Mouse (Mus musculus) NIH3T3 (cell line): Measurements from ENCODE around the gene Tex35.

Experiments
- DNase-seq: peaks from one replicate; pipeline ENCODE4 v3.0.0-alpha.2; 2012; ENCODE audit warnings: low read depth

The Tex35 gene

GRCm38 (mm10) chr1:157081076-157081804 lies 27.2 kb downstream of the Tex35 start:
- peak; percentile 60 for DNase-seq

- no peak for DNase-seq
Measured at GRCm38 (mm10) chr1:157080071-157080470, 28.4 kb downstream of the Tex35 start.

- peak; percentile 83 for DNase-seq
Measured at GRCm38 (mm10) chr1:157079384-157080025, 29.0 kb downstream of the Tex35 start.

GRCm38 (mm10) chr1:157076781-157077705 lies 31.4 kb downstream of the Tex35 start:
- peak; percentile 78 for DNase-seq

- DNase-seq, result peak; percentile 88
Measured at GRCm38 (mm10) chr1:157076257-157076656, 32.2 kb downstream of the Tex35 start.

- peak; percentile 53 for DNase-seq
Measured at GRCm38 (mm10) chr1:157074937-157075336, 33.5 kb downstream of the Tex35 start.

GRCm38 (mm10) chr1:157074371-157074770 lies 34.1 kb downstream of the Tex35 start:
- peak; percentile 25 for DNase-seq

- no peak for DNase-seq
Measured at GRCm38 (mm10) chr1:157073592-157073991, 34.9 kb downstream of the Tex35 start.

- DNase-seq, result peak; percentile 40
Measured at GRCm38 (mm10) chr1:157069181-157069828, 39.2 kb downstream of the Tex35 start.

- DNase-seq, result no peak
Measured at GRCm38 (mm10) chr1:157068316-157068715, 40.2 kb downstream of the Tex35 start.

- no peak for DNase-seq
Measured at GRCm38 (mm10) chr1:157065819-157066730, 42.4 kb downstream of the Tex35 start.

GRCm38 (mm10) chr1:157063318-157064115 lies 45.0 kb downstream of the Tex35 start:
- no peak for DNase-seq

GRCm38 (mm10) chr1:157062445-157062825 lies 46.0 kb downstream of the Tex35 start:
- DNase-seq, result peak; percentile 37

- DNase-seq, result peak; percentile 73
Measured at GRCm38 (mm10) chr1:157061800-157062444, 46.6 kb downstream of the Tex35 start.

- DNase-seq, result peak; percentile 46
Measured at GRCm38 (mm10) chr1:157061170-157061569, 47.3 kb downstream of the Tex35 start.

GRCm38 (mm10) chr1:157060441-157061135 lies 47.9 kb downstream of the Tex35 start:
- peak; percentile 44 for DNase-seq

- no peak for DNase-seq
Measured at GRCm38 (mm10) chr1:157055901-157056300, 52.6 kb downstream of the Tex35 start.

- no peak for DNase-seq
Measured at GRCm38 (mm10) chr1:157055288-157055831, 53.1 kb downstream of the Tex35 start.

- DNase-seq, result no peak
Measured at GRCm38 (mm10) chr1:157054659-157055058, 53.8 kb downstream of the Tex35 start.
